Mouse (Mus musculus) MEL (cell line): ENCODE measurements around the gene Srsf6. TPM values are rescaled to one million over a fixed set of nuclear protein-coding genes. Genes with fewer than 3 reads are reported as not detected.

ENCODE experiments used
- DNase-seq: peaks from one replicate; pipeline ENCODE4 v3.0.0; 2011; ENCODE audit warnings: low read depth, low spot score
- H3K27ac ChIP-seq: 2 replicates; pipeline ENCODE4 v1.5.1; 2012; ENCODE audit warnings: low read depth, mild to moderate bottlenecking, control low read depth, low read length, moderate library complexity; ENCODE audit not compliant: control insufficient read depth
- H3K27me3 ChIP-seq, 2 experiments: fragments of 150-350 bp in 1 of 2; sonication (generic) in 1 of 2; 2 replicates each; pipeline ENCODE4 v1.6.1; 2012; ENCODE audit warnings: low read length in 2 of 2, mild to moderate bottlenecking in 2 of 2, improper control_type of control experiment in 1 of 2, moderate library complexity in 1 of 2; ENCODE audit not compliant: insufficient read depth in 2 of 2, control insufficient read depth in 1 of 2
- H3K36me3 ChIP-seq, 2 experiments: 2 replicates each; pipeline ENCODE4 v1.6.1; 2012 to 2014; ENCODE audit warnings: low read length in 2 of 2, improper control_type of control experiment in 1 of 2, inconsistent platforms in 1 of 2, mild to moderate bottlenecking in 1 of 2; ENCODE audit not compliant: insufficient read depth in 2 of 2, control insufficient read depth in 1 of 2
- H3K4me1 ChIP-seq, 2 experiments: fragments of 150-350 bp in 1 of 2; sonication (generic) in 1 of 2; 2 replicates each; pipeline ENCODE4 v1.6.1; 2012; ENCODE audit warnings: low read length in 2 of 2, improper control_type of control experiment in 1 of 2, mild to moderate bottlenecking in 1 of 2; ENCODE audit not compliant: insufficient read depth in 2 of 2, control insufficient read depth in 1 of 2
- H3K4me3 ChIP-seq, 2 experiments: fragments of 150-350 bp in 1 of 2; sonication (generic) in 1 of 2; 2 replicates each; pipeline ENCODE4 v1.5.1; 2012; ENCODE audit warnings: low read depth in 2 of 2, low read length in 2 of 2, mild to moderate bottlenecking in 2 of 2, moderate library complexity in 2 of 2, control low read depth in 1 of 2, improper control_type of control experiment in 1 of 2; ENCODE audit not compliant: control insufficient read depth in 1 of 2, insufficient read depth in 1 of 2
- H3K79me2 ChIP-seq: 2 replicates; pipeline ENCODE4 v1.6.1; 2012; ENCODE audit warnings: mild to moderate bottlenecking, low read length, moderate library complexity; ENCODE audit not compliant: control insufficient read depth, poor library complexity, insufficient read depth
- H3K9ac ChIP-seq: 2 replicates; pipeline ENCODE4 v1.6.1; 2012; ENCODE audit warnings: low read depth, mild to moderate bottlenecking, control low read depth, low read length, moderate library complexity; ENCODE audit not compliant: control insufficient read depth, poor library complexity, severe bottlenecking
- H3K9me3 ChIP-seq: fragments of 150-350 bp; sonication (generic); replicated peaks from 2 replicates; pipeline ENCODE4 v1.6.1; 2012; ENCODE audit warnings: mild to moderate bottlenecking, low read length, improper control_type of control experiment, moderate library complexity; ENCODE audit not compliant: insufficient read depth
- BHLHE40 ChIP-seq: IDR thresholded peaks from 2 replicates; pipeline ENCODE4 v1.6.1; 2012; ENCODE audit warnings: low read depth, mild to moderate bottlenecking, inconsistent platforms, low read length, improper control_type of control experiment, borderline replicate concordance
- CTCF ChIP-seq, 3 experiments: IDR thresholded peaks in 2 of 3; conservative IDR thresholded peaks in 1 of 3; 2 replicates each; pipeline ENCODE4 v1.5.1; 2011 to 2012; ENCODE audit warnings: low read length in 3 of 3, low read depth in 2 of 3, mild to moderate bottlenecking in 2 of 3, improper control_type of control experiment in 1 of 3, inconsistent platforms in 1 of 3, mixed read lengths in 1 of 3, moderate library complexity in 1 of 3; ENCODE audit not compliant: control insufficient read depth in 1 of 3, insufficient read depth in 1 of 3, poor library complexity in 1 of 3, severe bottlenecking in 1 of 3
- E2F4 ChIP-seq: IDR thresholded peaks from 2 replicates; pipeline ENCODE4 v1.6.1; 2011; ENCODE audit warnings: low read depth, low read length, improper control_type of control experiment, borderline replicate concordance
- ELF1 ChIP-seq: IDR thresholded peaks from 2 replicates; pipeline ENCODE4 v1.6.1; 2014; ENCODE audit warnings: low read depth, mild to moderate bottlenecking, inconsistent platforms, low read length, improper control_type of control experiment, moderate library complexity
- EP300 ChIP-seq, 2 experiments: IDR thresholded peaks; 2 replicates each; pipeline ENCODE4 v1.6.1; 2011; ENCODE audit warnings: improper control_type of control experiment in 2 of 2, low read length in 2 of 2, low read depth in 1 of 2, mild to moderate bottlenecking in 1 of 2
- ETS1 ChIP-seq: IDR thresholded peaks from 2 replicates; pipeline ENCODE4 v1.6.1; 2012; ENCODE audit warnings: low read depth, mild to moderate bottlenecking, inconsistent platforms, low read length, improper control_type of control experiment, moderate library complexity
- KAT2A ChIP-seq: conservative IDR thresholded peaks from 2 replicates; pipeline ENCODE4 v1.6.1; 2012; ENCODE audit warnings: low read depth, low read length, improper control_type of control experiment, inconsistent platforms
- MAZ ChIP-seq: IDR thresholded peaks from 2 replicates; pipeline ENCODE4 v1.6.1; 2012; ENCODE audit warnings: low read depth, mild to moderate bottlenecking, inconsistent platforms, low read length, improper control_type of control experiment
- MEF2A ChIP-seq: IDR thresholded peaks from 2 replicates; pipeline ENCODE4 v1.6.1; 2014; ENCODE audit warnings: low read depth, mild to moderate bottlenecking, inconsistent platforms, low read length, improper control_type of control experiment; ENCODE audit not compliant: poor library complexity, insufficient replicate concordance, severe bottlenecking; ENCODE audit errors: extremely low read depth
- MXI1 ChIP-seq: IDR thresholded peaks from 2 replicates; pipeline ENCODE4 v1.6.1; 2011; ENCODE audit warnings: mild to moderate bottlenecking, low read depth, low read length, improper control_type of control experiment
- MYC ChIP-seq: IDR thresholded peaks from 2 replicates; pipeline ENCODE4 v1.6.1; 2011; ENCODE audit warnings: low read depth, mild to moderate bottlenecking, low read length, improper control_type of control experiment, moderate library complexity
- NELFE ChIP-seq: IDR thresholded peaks from 2 replicates; pipeline ENCODE4 v1.6.1; 2011; ENCODE audit warnings: low read depth, low read length, improper control_type of control experiment
- POLR2AphosphoS2 ChIP-seq: IDR thresholded peaks from 2 replicates; pipeline ENCODE4 v1.6.1; 2011; ENCODE audit warnings: low read length, improper control_type of control experiment
- RAD21 ChIP-seq: IDR thresholded peaks from 2 replicates; pipeline ENCODE4 v1.6.1; 2011; ENCODE audit warnings: mild to moderate bottlenecking, low read depth, low read length, improper control_type of control experiment
- RCOR1 ChIP-seq: IDR thresholded peaks from 2 replicates; pipeline ENCODE4 v1.6.1; 2012; ENCODE audit warnings: low read depth, mild to moderate bottlenecking, inconsistent platforms, low read length, improper control_type of control experiment
- SMC3 ChIP-seq: IDR thresholded peaks from 2 replicates; pipeline ENCODE4 v1.6.1; 2011; ENCODE audit warnings: low read depth, low read length, improper control_type of control experiment
- TAL1 ChIP-seq: IDR thresholded peaks from 2 replicates; pipeline ENCODE4 v1.6.1; 2012; ENCODE audit warnings: mild to moderate bottlenecking, inconsistent platforms, low read length, moderate library complexity, mixed read lengths
- TBP ChIP-seq: IDR thresholded peaks from 2 replicates; pipeline ENCODE4 v1.8.0; 2011; ENCODE audit warnings: low read depth, low read length, improper control_type of control experiment
- USF1 ChIP-seq: IDR thresholded peaks from 2 replicates; pipeline ENCODE4 v1.6.1; 2014; ENCODE audit warnings: low read depth, mild to moderate bottlenecking, inconsistent platforms, low read length, improper control_type of control experiment, moderate library complexity
- USF2 ChIP-seq, 2 experiments: IDR thresholded peaks; 2 replicates each; pipeline ENCODE4 v1.6.1; 2011 to 2012; ENCODE audit warnings: improper control_type of control experiment in 2 of 2, low read length in 2 of 2, borderline replicate concordance in 1 of 2, inconsistent platforms in 1 of 2, low read depth in 1 of 2, mild to moderate bottlenecking in 1 of 2; ENCODE audit not compliant: insufficient read depth in 1 of 2
- ZKSCAN1 ChIP-seq: IDR thresholded peaks from 2 replicates; pipeline ENCODE4 v1.6.1; 2012; ENCODE audit warnings: low read depth, mild to moderate bottlenecking, inconsistent platforms, low read length, improper control_type of control experiment, moderate library complexity
- ZMIZ1 ChIP-seq: IDR thresholded peaks from 2 replicates; pipeline ENCODE4 v1.6.1; 2012; ENCODE audit warnings: low read depth, mild to moderate bottlenecking, inconsistent platforms, low read length, improper control_type of control experiment, moderate library complexity
- ZNF384 ChIP-seq: IDR thresholded peaks from 2 replicates; pipeline ENCODE4 v1.6.1; 2012; ENCODE audit warnings: low read depth, mild to moderate bottlenecking, inconsistent platforms, low read length, improper control_type of control experiment
- polyA plus RNA-seq, 2 experiments: library from polyadenylated mRNA; stranded (reverse) in 1 of 2; unstranded in 1 of 2; fragments of >175 nt in 1 of 2; fragments of >200 nt in 1 of 2; gene quantifications; 2 replicates each; pipeline versions ENCODE4 v1.2.1 to v1.2.4; 2012; ENCODE audit warnings: low replicate concordance in 2 of 2, low read depth in 1 of 2; ENCODE audit not compliant: insufficient read length in 2 of 2, insufficient read depth in 1 of 2, missing spikeins in 1 of 2
- total RNA-seq: library from RNA; depleted of rRNA; stranded (reverse); fragments of 300-350 nt; gene quantifications from 2 replicates; pipeline ENCODE4 v1.2.3, GENCODE M21; 2012

Gene Srsf6
- total and polyA plus RNA-seq, 3 experiments = 69.2 to 284 (median 173) TPM

GRCm38 (mm10) chr2:162931674-162932650, 634 bp downstream of the Srsf6 start (continued):
- TF ChIP-seq ETS1 (peak; percentile 38; the same call in 1 of the 2 replicates), ZMIZ1 (peak; percentile 67), KAT2A (no peak; the same call in 1 of the 2 replicates), E2F4 (no peak), BHLHE40 (no peak), RCOR1 (no peak), MEF2A (no peak), RAD21 (no peak), ELF1 (no peak), ZKSCAN1 (no peak), NELFE (0 out of 2 replicates have a peak, but pooled peaks have one; percentile 41), TBP (peak; percentile 71), TAL1 (no peak)

DNA sequence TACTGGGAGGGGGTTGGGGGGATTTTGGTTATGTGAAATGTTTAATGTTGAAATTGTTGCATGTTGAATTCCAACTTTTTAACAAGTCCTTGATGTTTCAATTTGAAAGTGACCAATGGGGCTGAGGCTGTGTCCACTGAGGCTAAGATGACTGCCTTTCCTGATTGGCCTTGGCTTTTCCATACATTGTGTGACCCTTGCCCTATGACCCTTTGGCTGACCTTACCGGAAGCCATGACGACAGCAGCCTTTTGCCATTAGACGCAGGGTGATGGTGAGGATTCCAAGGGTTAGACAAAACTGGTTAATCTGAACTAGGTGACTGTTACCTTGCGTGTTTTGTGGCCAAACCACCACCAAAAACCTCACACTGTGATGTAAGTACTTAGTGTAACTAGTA, 1.4 kb downstream of the Srsf6 start:
- DNase-seq = no peak
- Histone ChIP-seq H3K9ac (peak overlapping the region; percentile 57), H3K79me2 (peaks cover 26% of the 10 kb centered on the region), H3K27ac (no peak overlapping the region), H3K4me3 (peak overlapping the region; percentile 68 to 99), H3K27me3 (no peaks in the 10 kb centered on the region), H3K4me1 (peaks cover 0 to 21% of the 10 kb centered on the region in 2 experiments), H3K9me3 (no peaks in the 10 kb centered on the region), H3K36me3 (peaks cover 37 to 39% of the 10 kb centered on the region in 2 experiments)
- peak; percentile 37; the same call in 1 of the 2 replicates for TF ChIP-seq POLR2AphosphoS2
- no peak for TF ChIP-seq E2F4
- 0 out of 2 replicates have a peak, but pooled peaks have one; percentile 18 for TF ChIP-seq MYC
- no peak for TF ChIP-seq ELF1
- TF ChIP-seq BHLHE40 = no peak

- Histone ChIP-seq H3K36me3 (peaks cover 39 to 45% of the 10 kb centered on the region in 2 experiments), H3K27ac (no peak overlapping the region), H3K4me1 (peaks cover 0 to 13% of the 10 kb centered on the region in 2 experiments; a peak in 3 of 4 replicates), H3K79me2 (peaks cover 26% of the 10 kb centered on the region), H3K27me3 (no peaks in the 10 kb centered on the region), H3K9ac (no peak overlapping the region), H3K4me3 (no peak overlapping the region), H3K9me3 (no peaks in the 10 kb centered on the region)
- TF ChIP-seq ZMIZ1 (no peak), CTCF (IDR thresholded peaks at IDR 0.05 in 2 of 3, conservative IDR thresholded peaks at IDR 0.05 in 1 of 3; ENCODE audit: control insufficient read depth in 1 of 3, insufficient read depth in 1 of 3, low read depth in 2 of 3, low read length in 3 of 3, poor library complexity in 1 of 3, severe bottlenecking in 1 of 3) (no peak), KAT2A (no peak), SMC3 (no peak), TBP (no peak), MXI1 (no peak), ZNF384 (no peak), NELFE (no peak), USF2 (IDR thresholded peaks at IDR 0.05; ENCODE audit: borderline replicate concordance in 1 of 2, insufficient read depth in 1 of 2, low read depth in 1 of 2, low read length in 2 of 2) (no peak), TAL1 (no peak), MAZ (no peak), USF1 (no peak), ETS1 (no peak), EP300 (IDR thresholded peaks at IDR 0.05; ENCODE audit: low read depth in 1 of 2, low read length in 2 of 2) (no peak), ELF1 (no peak)
- no peak for DNase-seq
These were observed 3.1 kb downstream of the Srsf6 start for GRCm38 (mm10) chr2:162934421-162934820.
